Mouse (Mus musculus) stomach, embryonic 15.5 days (tissue): ENCODE measurements around the gene Heatr5a. TPM values are rescaled to one million over a fixed set of nuclear protein-coding genes. Genes with fewer than 3 reads are reported as not detected.

ENCODE experiments used
- ATAC-seq: fragments of 200-750 bp; cut with Nextera tagmentation; 2 replicates; pipeline ENCODE4 v1.8.0; 2017; ENCODE audit warnings: low read depth, moderate number of reproducible peaks, moderate TSS enrichment; ENCODE audit not compliant: insufficient read depth, low FRiP score
- H3K27ac ChIP-seq: fragments of 300-500 bp; sonication (generic); 2 replicates; pipeline ENCODE4 v1.5.1; 2015; ENCODE audit warnings: mild to moderate bottlenecking, inconsistent platforms
- H3K27me3 ChIP-seq: fragments of 300-500 bp; sonication (generic); replicated peaks from 2 replicates; pipeline ENCODE4 v1.6.1; 2015; ENCODE audit warnings: inconsistent platforms
- H3K36me3 ChIP-seq: fragments of 300-500 bp; sonication (generic); 2 replicates; pipeline ENCODE4 v1.6.1; 2015; ENCODE audit warnings: inconsistent platforms
- H3K4me1 ChIP-seq: fragments of 300-500 bp; sonication (generic); 2 replicates; pipeline ENCODE4 v1.6.1; 2015; ENCODE audit warnings: inconsistent platforms
- H3K4me2 ChIP-seq: fragments of 300-500 bp; sonication (generic); 2 replicates; pipeline ENCODE4 v1.6.1; 2015; ENCODE audit warnings: mild to moderate bottlenecking, inconsistent platforms
- H3K4me3 ChIP-seq: fragments of 300-500 bp; sonication (generic); replicated peaks from 2 replicates; pipeline ENCODE4 v1.5.1; 2015; ENCODE audit warnings: inconsistent platforms
- H3K9ac ChIP-seq: fragments of 300-500 bp; sonication (generic); 2 replicates; pipeline ENCODE4 v1.6.1; 2015; ENCODE audit warnings: inconsistent platforms
- H3K9me3 ChIP-seq: fragments of 300-500 bp; sonication (generic); 2 replicates; pipeline ENCODE4 v1.6.1; 2016; ENCODE audit warnings: inconsistent platforms
- WGBS: fragments of 180-500 bp; shearing (Covaris S2); methylation state at CpG from one replicate; pipeline ENCODE4 v1.1.7; 2015; 5-methylcytosine and 5-hydroxymethylcytosine counted together
- polyA plus RNA-seq: library from polyadenylated mRNA; unstranded; fragments of >200 nt; fragmentation: Nextera tagmentation; extraction: Ambion mirVana; gene quantifications from 2 replicates; pipeline ENCODE4 v1.2.1, GENCODE M21; 2015

Gene Heatr5a
- polyA plus RNA-seq, 1 experiment from 2014 or later, result 10.0 TPM

DNA sequence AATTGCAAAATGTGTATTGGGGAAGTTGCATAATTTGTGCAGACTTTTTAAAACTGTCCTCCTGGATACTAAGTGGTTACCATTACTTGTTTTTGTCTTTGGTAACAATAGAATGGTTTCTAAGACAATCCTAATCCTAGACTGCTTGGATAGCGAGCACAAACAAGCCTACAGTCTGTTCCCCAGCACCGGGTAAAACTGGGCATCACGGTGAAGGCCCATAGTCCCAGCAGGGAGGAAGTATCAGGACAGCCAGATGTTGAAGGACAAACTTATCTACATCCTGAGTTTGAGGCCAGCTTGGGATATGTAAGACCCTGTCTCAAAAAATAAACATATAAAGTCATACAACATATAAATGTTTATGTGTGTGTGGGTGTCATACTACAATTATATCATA, 135.9 kb downstream of the Heatr5a start:
- Histone ChIP-seq H3K4me2 (no peak overlapping the region), H3K4me1 (no peaks in the 10 kb centered on the region), H3K9ac (no peak overlapping the region), H3K27me3 (no peaks in the 10 kb centered on the region), H3K9me3 (no peaks in the 10 kb centered on the region), H3K27ac (no peak overlapping the region), H3K36me3 (no peaks in the 10 kb centered on the region), H3K4me3 (no peak overlapping the region)
- WGBS, result 64% methylated on average over 3 of the region's 3 CpGs
- no peak for ATAC-seq

DNA sequence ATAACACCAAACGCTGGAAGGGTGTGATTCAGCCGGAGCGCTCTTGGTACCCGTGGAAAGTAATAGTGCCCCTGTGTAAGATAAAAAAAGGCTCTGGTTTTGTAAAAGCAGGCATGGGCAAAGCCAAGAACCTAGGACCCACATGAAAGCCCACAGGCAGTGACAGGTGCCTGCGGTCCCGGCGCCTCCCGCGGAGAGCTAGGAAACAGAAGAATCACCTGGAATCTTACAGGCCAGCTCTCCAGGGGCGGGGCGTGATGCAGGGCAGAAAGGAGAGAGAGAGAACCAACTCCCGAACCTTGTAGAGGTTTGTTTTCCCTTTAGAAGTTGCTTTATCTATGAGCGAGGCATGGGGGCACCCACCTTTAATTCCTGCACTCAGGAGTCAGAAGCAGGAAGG, 139.2 kb downstream of the Heatr5a start:
- Histone ChIP-seq H3K9me3 (no peaks in the 10 kb centered on the region), H3K4me1 (peaks cover 5% of the 10 kb centered on the region; the same call in 1 of the 2 replicates), H3K9ac (no peak overlapping the region), H3K36me3 (no peaks in the 10 kb centered on the region), H3K4me2 (no peak overlapping the region), H3K4me3 (no peak overlapping the region), H3K27me3 (no peaks in the 10 kb centered on the region), H3K27ac (no peak overlapping the region)
- ATAC-seq, result no peak
- 79% methylated on average over 13 of the region's 13 CpGs for WGBS

- WGBS, result 87% methylated on average over 3 of the region's 3 CpGs
- Histone ChIP-seq H3K36me3 (no peaks in the 10 kb centered on the region), H3K4me3 (no peak overlapping the region), H3K9ac (no peak overlapping the region), H3K4me2 (no peak overlapping the region), H3K9me3 (no peaks in the 10 kb centered on the region), H3K27me3 (no peaks in the 10 kb centered on the region), H3K27ac (no peak overlapping the region), H3K4me1 (peaks cover 5% of the 10 kb centered on the region; the same call in 1 of the 2 replicates)
- no peak for ATAC-seq
Observed at GRCm38 (mm10) chr12:51831296-51831695, 139.8 kb downstream of the Heatr5a start.

GRCm38 (mm10) chr12:51830671-51831070, 140.4 kb downstream of the Heatr5a start:
- peak overlapping the region; percentile 55; the same call in 1 of the 2 replicates for H3K4me2 ChIP-seq
- no peak overlapping the region for H3K27ac ChIP-seq
- no peaks in the 10 kb centered on the region for H3K9me3 ChIP-seq
- H3K36me3 ChIP-seq, result no peaks in the 10 kb centered on the region
- H3K4me1 ChIP-seq, result peaks cover 5% of the 10 kb centered on the region; the same call in 1 of the 2 replicates
- peak overlapping the region; percentile 93 for H3K4me3 ChIP-seq
- no peak overlapping the region for H3K9ac ChIP-seq
- H3K27me3 ChIP-seq, result no peaks in the 10 kb centered on the region
- WGBS, result 83% methylated on average over 1 of the region's 1 CpGs
- no peak for ATAC-seq

GRCm38 (mm10) chr12:51830077-51830402, 141.1 kb downstream of the Heatr5a start:
- peak overlapping the region; percentile 99 for H3K27ac ChIP-seq
- H3K4me2 ChIP-seq, result peak overlapping the region; percentile 55
- H3K27me3 ChIP-seq, result no peaks in the 10 kb centered on the region
- H3K9me3 ChIP-seq, result no peaks in the 10 kb centered on the region
- peaks cover 5% of the 10 kb centered on the region; the same call in 1 of the 2 replicates for H3K4me1 ChIP-seq
- H3K36me3 ChIP-seq, result peaks cover under 1% of the 10 kb centered on the region; the same call in 1 of the 2 replicates
- WGBS, result 1% methylated on average over 12 of the region's 12 CpGs
- peak; percentile 3; the same call in 1 of the 2 replicates for ATAC-seq
- peak overlapping the region; percentile 85 for H3K9ac ChIP-seq
- H3K4me3 ChIP-seq, result peak overlapping the region; percentile 93

DNA sequence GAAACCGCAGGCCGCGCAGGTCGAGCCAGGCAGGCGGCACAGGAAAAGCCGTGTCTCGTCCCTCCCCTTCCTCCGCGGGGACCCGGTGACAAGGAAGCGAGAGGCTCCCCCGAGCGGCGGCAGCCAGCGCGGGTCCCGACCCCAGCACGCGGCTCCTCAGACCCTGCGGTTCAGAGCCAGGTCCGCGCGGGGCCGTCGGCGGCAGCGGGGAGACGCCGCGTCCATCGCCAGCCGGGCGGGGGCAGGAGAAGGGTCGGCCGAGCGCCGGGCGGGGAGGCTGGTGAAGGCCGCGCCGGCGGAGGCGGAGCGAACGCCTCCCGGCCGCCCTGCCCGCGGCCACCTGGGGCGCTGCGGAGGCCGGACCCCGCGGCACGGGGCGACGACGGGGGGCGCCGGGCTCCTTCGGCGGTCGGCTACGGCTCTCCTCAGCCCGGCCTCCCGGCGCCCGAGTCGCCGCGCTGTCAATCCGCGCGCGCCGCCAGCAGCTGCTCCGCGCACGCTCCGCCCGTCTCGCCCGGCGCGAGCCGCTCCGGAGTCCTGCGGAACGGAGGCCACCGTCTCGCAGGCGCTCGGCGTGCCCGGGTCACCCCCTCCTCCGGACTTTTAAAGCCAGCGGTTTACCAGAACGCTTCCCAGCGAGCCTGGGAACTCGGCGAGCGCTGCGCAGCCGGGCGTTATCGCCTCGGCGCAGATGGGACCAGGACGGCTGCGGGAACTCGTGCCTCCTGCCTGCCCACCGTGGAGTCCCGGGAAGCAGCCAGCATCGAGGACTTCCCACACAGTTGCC, 141.6 kb downstream of the Heatr5a start, which contains the start of gene Hectd1:
Gene Hectd1, minus strand, starts transcription at position 247 of the 787 bp plus-strand sequence.
- WGBS, result under 1% methylated on average over 74 of the region's 114 CpGs

GRCm38 (mm10) chr12:51828716-51829289, 142.3 kb downstream of the Heatr5a start:
- Histone ChIP-seq H3K9ac (peak overlapping the region; percentile 95), H3K4me1 (peaks cover 5% of the 10 kb centered on the region; the same call in 1 of the 2 replicates), H3K27me3 (no peaks in the 10 kb centered on the region), H3K36me3 (peaks cover 6% of the 10 kb centered on the region), H3K4me3 (peak overlapping the region; percentile 93), H3K9me3 (no peaks in the 10 kb centered on the region), H3K4me2 (peak overlapping the region; percentile 55), H3K27ac (peak overlapping the region; percentile 99)
- no peak for ATAC-seq
- under 1% methylated on average over 64 of the region's 66 CpGs for WGBS

More for the DNA sequence above, 141.6 kb downstream of the Heatr5a start, which contains the start of gene Hectd1:
- Histone ChIP-seq H3K9me3 (no peaks in the 10 kb centered on the region), H3K36me3 (peaks cover 6% of the 10 kb centered on the region), H3K9ac (peak within 1 kb of the TSS; percentile 95), H3K27me3 (no peaks in the 10 kb centered on the region), H3K4me3 (peak within 1 kb of the TSS; percentile 93), H3K4me1 (peaks cover 5% of the 10 kb centered on the region; the same call in 1 of the 2 replicates), H3K27ac (peak within 1 kb of the TSS; percentile 99), H3K4me2 (peak within 1 kb of the TSS; percentile 55)
- ATAC-seq, result peak; percentile 93

DNA sequence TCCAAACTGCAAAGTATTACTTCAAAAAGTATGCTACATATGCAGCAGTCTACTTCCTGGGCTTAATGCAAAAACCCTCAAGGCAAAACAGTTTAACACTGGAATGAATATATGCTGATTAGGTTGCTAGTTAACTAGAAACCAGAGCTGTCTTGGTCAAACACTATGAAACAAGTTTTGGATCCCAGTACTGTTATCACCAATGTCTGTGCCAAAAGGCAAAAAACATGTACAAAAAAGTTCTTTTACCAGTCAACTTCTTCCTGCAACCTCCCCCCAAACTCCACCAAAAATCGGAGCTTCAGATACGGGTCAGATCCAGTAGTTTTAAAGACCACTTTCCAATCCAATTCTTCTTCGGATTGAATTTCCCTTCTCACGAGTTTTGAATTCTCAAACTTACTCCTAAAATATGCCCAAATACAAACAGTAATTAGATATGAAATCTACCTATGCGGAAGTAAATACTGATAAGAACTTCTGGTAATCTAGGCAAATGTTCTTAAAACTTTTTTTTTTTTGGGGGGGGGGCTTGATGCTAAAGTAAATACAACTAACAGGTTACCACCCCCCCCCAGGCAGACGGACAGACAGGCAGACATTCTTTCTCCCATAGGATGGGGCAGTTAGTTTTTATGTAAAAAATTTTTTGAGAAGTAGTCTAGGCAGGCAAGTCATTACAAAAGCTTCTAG, 143.0 kb downstream of the Heatr5a start:
- WGBS, result 13% methylated on average over 6 of the region's 6 CpGs

More for the DNA sequence above, 143.0 kb downstream of the Heatr5a start:
- peaks cover 5% of the 10 kb centered on the region; the same call in 1 of the 2 replicates for H3K4me1 ChIP-seq
- peak overlapping the region; percentile 93 for H3K4me3 ChIP-seq
- no peak for ATAC-seq
- H3K4me2 ChIP-seq, result peak overlapping the region; percentile 55
- H3K27me3 ChIP-seq, result no peaks in the 10 kb centered on the region
- no peaks in the 10 kb centered on the region for H3K9me3 ChIP-seq
- H3K36me3 ChIP-seq, result peaks cover 6% of the 10 kb centered on the region
- peak overlapping the region; percentile 95 for H3K9ac ChIP-seq
- peak overlapping the region; percentile 99 for H3K27ac ChIP-seq

Other genes starting within 250 kb of the Heatr5a start
- gene Hectd1, start 141.8 kb downstream of the Heatr5a start, polyA plus RNA-seq, result 38.3 and 40.7 TPM in 2 replicates
- gene Dtd2, start 35.2 kb upstream of the Heatr5a start, polyA plus RNA-seq, result 24.4 TPM in 2 replicates
- gene Gpr33, start 56.7 kb upstream of the Heatr5a start, polyA plus RNA-seq, result not detected in 2 replicates
- gene Nubpl, start 126.4 kb upstream of the Heatr5a start, polyA plus RNA-seq, result 10.7 and 12.4 TPM in 2 replicates